14 mouse cellular contexts compared by ENCODE assay signal in genomic region chr9:40878291-40878945, GRCm38 (mm10). TPM values are rescaled to one million over a fixed set of nuclear protein-coding genes. Genes with fewer than 3 reads are reported as not detected.
DNase-seq lines count a peak whose midpoint lies in the region; ATAC-seq and TF ChIP-seq lines count a peak whose summit lies in the region.
"Had no signal": no experiment of that assay in that cellular context is flagged by ENCODE, and none has a peak within 500 bp of the region (broad histone marks: within the 10 kb centered on the region; RNA-seq: fewer than 3 reads in every experiment).

No protein-coding gene starts in this region.

- peaks cover 93% of the 10 kb centered on the region for H3K27me3 ChIP-seq in heart, postnatal 0 days (ENCODE audit: control insufficient read depth, insufficient read depth, low read length)
- H3K27me3 ChIP-seq in ES-Bruce4 (ENCODE audit: control insufficient read depth, insufficient read depth, low read length, poor library complexity, severe bottlenecking): peaks cover 27% of the 10 kb centered on the region
- peaks cover 70% of the 10 kb centered on the region for H3K27me3 ChIP-seq in limb, embryonic 11.5 days (ENCODE audit: control insufficient read depth, insufficient read depth, low read length)

- TF ChIP-seq POLR2A in ES-Bruce4 (IDR thresholded peaks at IDR 0.05; ENCODE audit: insufficient read depth, low read length): no peak

- in situ Hi-C loops in ES-E14 (cut with MboI; ENCODE audit: low sequenced_read_pairs in 2 of 2, unreplicated experiment in 2 of 2): no loop called here

- TF ChIP-seq EP300 in heart, postnatal 0 days (IDR thresholded peaks at IDR 0.05; ENCODE audit: low read depth): no peak
- TF ChIP-seq EP300 in ES-Bruce4 (IDR thresholded peaks at IDR 0.05; ENCODE audit: insufficient read depth, low read depth, low read length): no peak

- H3K4me1 ChIP-seq in heart, postnatal 0 days (ENCODE audit: control insufficient read depth, insufficient read depth): no peaks in the 10 kb centered on the region
- no peaks in the 10 kb centered on the region for H3K4me1 ChIP-seq in ES-Bruce4 (ENCODE audit: control insufficient read depth, insufficient read depth, low read length)
- H3K4me1 ChIP-seq in ES-E14 (ENCODE audit: control insufficient read depth in 2 of 2, insufficient read depth in 2 of 2, low read length in 2 of 2, poor library complexity in 1 of 2): peaks cover 0 to 3% of the 10 kb centered on the region in 2 experiments; a peak in 1 of 4 replicates
- H3K4me1 ChIP-seq in limb, embryonic 11.5 days (ENCODE audit: control insufficient read depth, insufficient read depth, low read length): peaks cover 3% of the 10 kb centered on the region; the same call in 1 of the 2 replicates
- H3K4me1 ChIP-seq: liver, embryonic 13.5 days had no signal

- peak overlapping the region; percentile 30 for H3K4me3 ChIP-seq in heart, postnatal 0 days (ENCODE audit: low read depth, low read length)
- H3K4me3 ChIP-seq in ES-Bruce4 (ENCODE audit: low read depth, low read length) (peak overlapping the region; percentile 36), ES-E14 (ENCODE audit: insufficient read depth in 1 of 2, low read depth in 1 of 2, low read length in 2 of 2, poor library complexity in 1 of 2, severe bottlenecking in 1 of 2) (peak overlapping the region; percentile 8 to 38; a peak in 3 of 4 replicates)
- H3K4me3 ChIP-seq in limb, embryonic 11.5 days (ENCODE audit: low read depth, low read length): no peak overlapping the region

- no peak overlapping the region for H3K27ac ChIP-seq in heart, postnatal 0 days (ENCODE audit: low read depth)
- H3K27ac ChIP-seq in ES-Bruce4 (ENCODE audit: insufficient read depth, low read length): no peak overlapping the region
- no peak overlapping the region for H3K27ac ChIP-seq in ES-E14 (ENCODE audit: insufficient read depth, low read depth, low read length, poor library complexity, severe bottlenecking)
- no peak overlapping the region for H3K27ac ChIP-seq in limb, embryonic 11.5 days (replicated peaks; ENCODE audit: low read depth, low read length)
- H3K27ac ChIP-seq: liver, embryonic 13.5 days had no signal

- no peaks in the 10 kb centered on the region for H3K9me3 ChIP-seq in heart, postnatal 0 days (replicated peaks; ENCODE audit: control insufficient read depth, low read length)
- H3K9me3 ChIP-seq in ES-Bruce4 (replicated peaks; ENCODE audit: control insufficient read depth, insufficient read depth, low read length, poor library complexity, severe bottlenecking) (no peaks in the 10 kb centered on the region), ES-E14 (ENCODE audit: control insufficient read depth, insufficient read depth, low read depth, low read length) (no peaks in the 10 kb centered on the region)
- H3K9me3 ChIP-seq in limb, embryonic 11.5 days (ENCODE audit: control insufficient read depth, low read length): no peaks in the 10 kb centered on the region
- H3K9me3 ChIP-seq: liver, embryonic 13.5 days had no signal

- no peak overlapping the region for H3K9ac ChIP-seq in heart, postnatal 0 days (replicated peaks; ENCODE audit: low read depth, low read length)
- H3K9ac ChIP-seq in ES-Bruce4 (ENCODE audit: low read depth, poor library complexity, severe bottlenecking) (no peak overlapping the region), ES-E14 (ENCODE audit: insufficient read depth, low read depth, low read length, poor library complexity, severe bottlenecking) (no peak overlapping the region)
- no peak overlapping the region for H3K9ac ChIP-seq in limb, embryonic 11.5 days (ENCODE audit: low read length)
- H3K9ac ChIP-seq: liver, embryonic 13.5 days had no signal

- no peak for DNase-seq in heart, postnatal 0 days (ENCODE audit: low spot score)
- no peak for DNase-seq in heart, adult 18-20 months
- DNase-seq in ES-E14 (ENCODE audit: low read depth, low spot score): no peak
- DNase-seq in limb, embryonic 11.5 days (ENCODE audit: low spot score): peak; percentile 55
- DNase-seq in thymus, postnatal 36 days: no peak
- no peak for DNase-seq in right cerebral cortex, postnatal 4 days
- no peak for DNase-seq in testis, postnatal 10 days (ENCODE audit: low spot score)
- DNase-seq: adrenal gland, postnatal 25 days; liver, embryonic 13.5 days; lung, postnatal 14 days had no signal

- ATAC-seq in heart, postnatal 0 days (ENCODE audit: insufficient read depth, low read depth): no peak
- ATAC-seq in limb, embryonic 11.5 days (ENCODE audit: insufficient number of reproducible peaks, low FRiP score, low TSS enrichment, low read depth): no peak
- ATAC-seq: hindbrain, embryonic 16.5 days had no signal

- peak overlapping the region; percentile 39; the same call in 1 of the 2 replicates for H3K4me2 ChIP-seq in heart, postnatal 0 days (ENCODE audit: low read depth, low read length)
- H3K4me2 ChIP-seq in limb, embryonic 11.5 days (ENCODE audit: low read depth, severe bottlenecking): no peak overlapping the region

- H3K36me3 ChIP-seq in heart, postnatal 0 days (replicated peaks; ENCODE audit: control insufficient read depth, insufficient read depth, low read length): no peaks in the 10 kb centered on the region
- H3K36me3 ChIP-seq in ES-Bruce4 (ENCODE audit: control insufficient read depth, insufficient read depth, low read length, poor library complexity, severe bottlenecking): no peaks in the 10 kb centered on the region
- no peaks in the 10 kb centered on the region for H3K36me3 ChIP-seq in ES-E14 (ENCODE audit: control insufficient read depth, insufficient read depth, low read length, poor library complexity, severe bottlenecking)
- H3K36me3 ChIP-seq in limb, embryonic 11.5 days (ENCODE audit: control insufficient read depth, insufficient read depth, low read length): no peaks in the 10 kb centered on the region
- H3K36me3 ChIP-seq: liver, embryonic 13.5 days had no signal

- WGBS in heart, postnatal 0 days: 2% methylated on average over 32 of the region's 32 CpGs
- 1% methylated on average over 32 of the region's 32 CpGs for WGBS in limb, embryonic 11.5 days

- TF ChIP-seq CTCF in heart, postnatal 0 days (IDR thresholded peaks at IDR 0.05; ENCODE audit: low read depth): no peak
- TF ChIP-seq CTCF in ES-Bruce4 (IDR thresholded peaks at IDR 0.05; ENCODE audit: low read depth, low read length): no peak

TF ChIP-seq in ES-E14, 5 proteins besides CTCF, POLR2A, EP300 and RAD21:
- TF ChIP-seq ZC3H11A (IDR thresholded peaks at IDR 0.05; ENCODE audit: borderline replicate concordance, low read depth, low read length): no peak
- no peak for TF ChIP-seq MAFK (IDR thresholded peaks at IDR 0.05; ENCODE audit: insufficient read depth, low read depth, low read length)
- no peak for TF ChIP-seq ZNF384 (IDR thresholded peaks at IDR 0.05; ENCODE audit: low read depth, low read length)
- TF ChIP-seq HCFC1 (IDR thresholded peaks at IDR 0.05; ENCODE audit: borderline replicate concordance, insufficient read depth, low read length): no peak

RNA-seq across cellular contexts. Expression of gene Bsx, which starts 4.5 kb away (rescaled TPM):
- not detected in 2 replicates for total RNA-seq in heart, postnatal 0 days (2014; rRNA removed; ENCODE audit: low replicate concordance)
- polyA plus RNA-seq in heart, postnatal 0 days (2015; fragmentation: Nextera tagmentation; extraction: Ambion mirVana): not detected in 2 replicates
- not detected for total RNA-seq in heart, adult 18-20 months (2021)
- polyA plus RNA-seq in ES-Bruce4 (2011; ENCODE audit: insufficient read depth, insufficient read length, low read depth, missing spikeins): not detected in 2 replicates
- total RNA-seq in ES-E14 (2012; rRNA removed): not detected in 2 replicates
- not detected in 2 replicates for polyA plus RNA-seq in limb, embryonic 11.5 days (2014; fragmentation: Nextera tagmentation; extraction: Ambion mirVana)
- total RNA-seq: adrenal gland, postnatal 25 days; gastrocnemius, postnatal 4 days; monocyte, adult 5-6 weeks had no signal
- polyA plus RNA-seq: hindbrain, embryonic 16.5 days; liver, embryonic 13.5 days had no signal
